Mouse (Mus musculus): ENCODE measurements around the gene Rs1.

The Rs1 gene

GRCm38 (mm10) chrX:160767713-160768112 is at the start of gene Rs1:
Rs1 (plus strand) TSS chrX:160768013.
- WGBS, result 100% methylated on average over 2 of the region's 2 CpGs

GRCm38 (mm10) chrX:160735650-160736049 is 32.2 kb upstream of the Rs1 start, which contains the start of gene Ppef1:
Ppef1 (minus strand) TSS chrX:160735765.
- WGBS, result 69% methylated on average over 5 of the region's 5 CpGs

DNA sequence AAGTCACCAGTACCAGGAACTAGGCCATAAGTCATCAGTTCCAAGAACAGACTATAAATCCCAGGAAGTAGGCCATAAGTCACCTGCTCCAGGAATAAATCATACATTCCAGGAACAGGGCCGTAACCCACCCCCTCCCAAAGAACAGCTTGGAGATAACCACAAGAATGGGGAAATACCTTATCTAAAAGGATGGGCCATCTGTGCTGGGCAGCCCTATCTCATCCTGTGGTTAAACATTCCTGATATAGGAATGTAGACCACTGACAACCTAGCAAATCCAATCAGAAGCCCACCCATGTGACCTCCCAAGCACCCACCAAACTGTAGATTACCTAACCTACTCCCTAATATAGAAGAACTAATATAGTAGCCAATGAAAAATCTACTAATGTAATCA is 22.4 kb upstream of the Rs1 start:
- 100% methylated on average over 1 of the region's 1 CpGs for WGBS

GRCm38 (mm10) chrX:160748653-160749052 is 19.2 kb upstream of the Rs1 start:
- WGBS, result 56% methylated on average over 1 of the region's 1 CpGs

DNA sequence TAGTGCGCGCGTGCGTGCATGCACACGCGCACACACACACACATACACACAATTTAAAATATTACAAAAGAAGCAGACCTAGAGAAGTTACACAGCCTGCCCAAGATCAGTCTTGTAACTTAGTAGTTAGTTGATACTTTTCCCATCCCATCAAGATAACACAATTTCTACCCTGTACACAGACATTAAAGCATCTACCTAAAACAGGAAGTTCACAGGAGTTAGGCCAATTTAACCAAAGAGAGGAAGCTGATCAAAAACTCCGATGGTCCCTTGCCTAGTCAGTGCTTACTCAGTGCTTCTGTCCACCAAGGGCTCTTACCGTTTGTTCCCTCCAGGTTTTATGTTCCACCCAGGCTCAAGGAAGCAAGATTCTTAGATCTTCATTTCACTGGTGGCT is 17.0 kb upstream of the Rs1 start:
- 87% methylated on average over 8 of the region's 8 CpGs for WGBS

GRCm38 (mm10) chrX:160765389-160766232 is 2.2 kb upstream of the Rs1 start:
- WGBS, result 13% methylated on average over 30 of the region's 30 CpGs

DNA sequence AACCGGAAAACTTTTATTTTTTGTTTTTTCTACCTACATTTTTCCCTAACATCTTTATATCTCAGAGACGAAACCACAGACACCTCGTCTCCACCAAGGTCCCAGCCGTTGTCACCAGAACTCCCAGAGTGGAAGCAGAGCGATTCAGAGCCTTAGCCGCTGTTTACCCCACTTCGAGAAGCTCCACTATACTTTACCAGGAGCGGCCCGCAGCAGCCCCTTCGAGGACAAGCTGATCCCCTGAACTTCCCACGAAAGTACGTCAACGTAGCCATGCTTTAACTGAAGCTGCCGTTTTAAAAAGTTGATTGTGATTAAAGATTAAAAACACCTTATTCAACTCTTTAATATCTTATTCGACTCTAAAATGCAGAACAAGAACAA is 1.6 kb upstream of the Rs1 start:
- 3% methylated on average over 15 of the region's 15 CpGs for WGBS

DNA sequence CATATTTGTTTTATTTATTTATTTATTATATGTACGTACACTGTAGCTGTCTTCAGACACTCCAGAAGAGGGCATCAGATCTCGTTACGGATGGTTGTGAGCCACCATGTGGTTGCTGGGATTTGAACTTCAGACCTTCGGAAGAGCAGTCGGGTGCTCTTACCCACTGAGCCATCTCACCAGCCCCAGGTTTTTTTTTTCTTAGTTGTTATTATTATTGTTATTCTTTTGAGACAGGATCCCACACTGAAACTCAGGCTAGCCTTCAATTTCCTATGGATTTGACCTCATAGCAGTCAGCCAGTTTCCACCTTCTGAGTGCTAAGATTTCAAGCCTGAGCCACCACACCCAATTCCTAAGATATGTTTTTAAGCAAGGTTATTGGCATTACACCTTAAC is 1.8 kb downstream of the Rs1 start:
- 79% methylated on average over 5 of the region's 5 CpGs for WGBS

- WGBS, result 14% methylated on average over 1 of the region's 1 CpGs
These were observed 5.2 kb downstream of the Rs1 start for GRCm38 (mm10) chrX:160773033-160773432.

GRCm38 (mm10) chrX:160782276-160782675 is 14.5 kb downstream of the Rs1 start:
- 65% methylated on average over 5 of the region's 5 CpGs for WGBS

DNA sequence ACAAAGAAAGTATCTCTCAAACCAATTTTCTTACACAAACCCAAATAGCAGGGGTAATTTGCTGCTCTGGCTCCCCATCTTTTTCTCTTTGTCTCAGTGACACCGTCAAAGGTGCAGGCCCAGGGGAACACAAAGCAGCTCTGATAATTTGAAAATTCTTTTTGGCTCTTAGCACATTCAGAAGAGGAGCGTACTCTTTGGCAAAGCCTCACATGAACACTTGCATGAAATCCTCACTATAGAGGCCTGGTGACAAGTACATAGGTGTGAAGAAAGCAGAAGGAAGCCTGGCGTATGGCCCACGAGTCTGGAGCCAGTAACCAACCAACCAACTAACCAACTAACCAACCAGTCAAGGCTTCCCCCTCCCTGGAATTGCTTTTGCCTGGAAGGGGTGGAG is 27.1 kb downstream of the Rs1 start:
- 44% methylated on average over 4 of the region's 4 CpGs for WGBS

DNA sequence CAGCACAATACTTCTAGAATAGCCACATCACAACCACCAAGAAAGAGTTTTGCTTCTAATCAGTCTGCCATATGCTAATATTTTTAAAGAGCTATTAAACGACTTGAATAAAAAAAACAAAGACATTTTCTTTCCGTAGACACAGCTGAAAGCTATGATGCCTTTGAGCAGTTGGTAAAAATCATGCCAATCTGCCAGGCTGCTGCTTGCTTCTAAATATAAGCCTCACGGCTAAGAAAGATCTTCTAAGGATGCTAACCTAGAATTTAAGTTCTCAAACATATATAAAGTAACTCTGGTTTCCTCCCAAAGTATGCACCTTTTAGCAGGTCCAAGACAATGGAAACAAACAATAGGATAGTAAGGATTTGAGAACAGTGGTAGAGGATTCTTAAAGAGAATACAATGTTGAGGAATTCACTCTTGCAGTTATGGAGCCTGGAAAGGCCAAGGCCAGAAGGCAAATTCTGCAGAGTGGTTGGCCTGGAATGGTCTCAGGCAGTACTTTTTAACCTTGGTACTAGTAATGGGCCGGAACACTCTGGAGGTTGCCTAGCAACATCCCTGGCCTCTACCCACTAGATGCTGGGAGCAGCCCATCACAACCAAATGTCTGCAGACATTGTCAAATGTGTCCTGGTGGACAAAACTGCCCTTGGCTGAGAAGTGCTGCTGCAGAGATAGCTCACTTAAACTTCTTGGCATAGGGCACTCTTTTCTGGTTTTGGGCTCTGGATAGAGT is 36.8 kb downstream of the Rs1 start:
- 49% methylated on average over 4 of the region's 4 CpGs for WGBS

GRCm38 (mm10) chrX:160808226-160808625 is 40.4 kb downstream of the Rs1 start:
- WGBS, result 52% methylated on average over 7 of the region's 7 CpGs
